Mouse (Mus musculus): ENCODE measurements around the gene Ehd1. TPM values are rescaled to one million over a fixed set of nuclear protein-coding genes. Genes with fewer than 3 reads are reported as not detected.
A peak's percentile ranks its signal among the peaks of the same experiment; 100 is the strongest.

Ehd1 gene
- total RNA-seq (2018; cell fraction: chromatin; rRNA removed), result 1,000 to 10,000 TPM in 4 of 26 experiments, 100 to 1,000 TPM in 20, 10 to 100 TPM in 2; 36.6 to 1,396 (median 780) TPM
- total RNA-seq (2018; cell fraction: cytosol; rRNA removed), result 100 to 1,000 TPM in 20 of 26 experiments, 10 to 100 TPM in 6; 47.9 to 723 (median 253) TPM
- total RNA-seq (2018; cell fraction: nucleus; rRNA removed), result 1,000 to 10,000 TPM in 5 of 26 experiments, 100 to 1,000 TPM in 20, 10 to 100 TPM in 1; 56.7 to 1,172 (median 683) TPM
- 42.9 to 146 TPM (median 81.6 TPM) in 3 replicates for polyA plus RNA-seq (2018)

DNA sequence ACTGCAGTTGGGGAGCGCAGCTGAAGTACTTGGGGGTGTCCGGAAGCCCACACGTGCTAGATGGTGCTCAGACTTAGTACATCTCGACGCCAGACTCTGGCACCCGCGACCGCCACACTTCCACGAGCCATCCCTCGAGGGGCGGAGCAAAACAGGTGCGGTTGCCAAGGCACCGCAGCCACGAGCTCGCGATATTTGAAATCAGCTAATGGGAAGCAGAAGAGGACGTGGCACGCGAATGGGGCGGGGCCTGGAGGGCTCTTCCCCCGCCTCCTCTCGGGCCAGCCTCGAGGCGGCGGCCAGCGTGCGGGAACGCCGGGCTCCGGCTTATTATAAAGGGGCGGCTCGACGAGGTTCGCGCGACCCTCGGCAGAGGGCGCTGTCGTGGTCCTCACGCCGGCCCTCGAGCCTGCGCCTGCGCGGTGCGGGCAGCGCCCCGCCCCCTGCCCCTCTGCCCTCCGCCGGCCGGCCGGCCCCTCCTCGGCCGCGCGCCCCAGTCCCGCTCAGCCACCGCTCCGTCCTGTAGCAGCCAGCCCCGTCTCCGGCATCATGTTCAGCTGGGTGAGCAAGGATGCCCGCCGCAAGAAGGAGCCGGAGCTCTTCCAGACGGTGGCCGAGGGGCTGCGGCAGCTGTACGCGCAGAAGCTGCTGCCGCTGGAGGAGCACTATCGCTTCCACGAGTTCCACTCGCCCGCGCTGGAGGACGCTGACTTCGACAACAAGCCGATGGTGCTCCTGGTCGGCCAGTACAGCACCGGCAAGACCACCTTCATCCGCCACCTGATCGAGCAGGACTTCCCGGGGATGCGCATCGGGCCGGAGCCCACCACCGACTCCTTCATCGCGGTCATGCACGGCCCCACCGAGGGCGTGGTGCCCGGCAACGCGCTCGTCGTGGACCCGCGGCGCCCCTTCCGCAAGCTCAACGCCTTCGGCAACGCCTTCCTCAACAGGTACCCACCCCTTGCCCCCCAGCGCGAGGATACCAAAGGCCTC, at the start of gene Ehd1:
Ehd1 (plus strand) TSS at position 300 of the 996 bp plus-strand sequence.
- H3K27ac ChIP-seq, result peak within 1 kb of the TSS; percentile 98
- peaks cover 49% of the 10 kb centered on the region for H3K79me2 ChIP-seq (ENCODE audit: inconsistent target)
- WGBS (ENCODE audit: missing documents), result 1% methylated on average over 91 of the region's 106 CpGs

DNA sequence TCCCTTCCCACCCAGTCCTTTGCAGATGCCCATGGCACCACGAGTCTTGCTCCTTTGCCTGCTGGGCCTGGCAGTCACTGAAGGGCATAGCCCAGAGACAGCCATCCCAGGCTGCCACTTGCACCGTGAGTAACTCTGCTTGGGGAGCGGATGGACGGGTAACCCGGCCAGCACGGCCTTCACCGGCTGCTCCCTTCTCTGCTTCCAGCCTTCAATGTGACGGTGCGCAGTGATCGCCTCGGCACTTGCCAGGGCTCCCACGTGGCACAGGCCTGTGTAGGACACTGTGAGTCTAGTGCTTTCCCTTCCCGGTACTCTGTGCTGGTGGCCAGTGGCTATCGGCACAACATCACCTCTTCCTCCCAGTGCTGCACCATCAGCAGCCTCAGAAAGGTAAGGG, 49.8 kb upstream of the Ehd1 start:
- Histone ChIP-seq H3K36me3 (ENCODE audit: inconsistent target) (peaks cover 38% of the 10 kb centered on the region; the same call in 1 of the 2 replicates), H3K4me3 (ENCODE audit: inconsistent target) (no peak overlapping the region), H3K79me2 (ENCODE audit: inconsistent target) (no peaks in the 10 kb centered on the region), H3K27ac (no peak overlapping the region)
- WGBS (ENCODE audit: missing documents), result 95% methylated on average over 14 of the region's 14 CpGs

More for the DNA sequence above, at the start of gene Ehd1:
- Histone ChIP-seq H3K36me3 (ENCODE audit: inconsistent target) (peaks cover 11% of the 10 kb centered on the region; the same call in 1 of the 2 replicates), H3K4me3 (ENCODE audit: inconsistent target) (peak within 1 kb of the TSS; percentile 83)

DNA sequence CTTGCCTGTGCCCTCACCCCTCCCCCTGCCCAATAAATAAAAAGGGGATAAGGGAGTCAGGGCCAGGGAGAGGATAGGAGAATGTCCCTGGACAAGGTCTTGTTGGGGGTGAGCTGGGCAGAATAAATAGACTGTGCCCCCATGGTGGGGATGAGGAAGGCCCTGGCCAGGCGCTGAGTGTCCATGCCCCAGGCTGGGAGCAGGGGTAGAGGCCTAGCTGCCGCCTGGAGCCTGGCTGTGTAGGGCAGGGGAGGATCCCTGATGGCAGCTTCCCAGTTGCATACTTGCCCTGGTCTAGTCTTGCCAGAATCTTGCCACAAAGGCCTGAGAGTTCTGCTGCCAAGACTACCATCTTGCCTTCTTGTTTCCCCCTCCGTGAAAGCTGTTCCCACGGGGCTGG, 48.7 kb upstream of the Ehd1 start:
- WGBS (ENCODE audit: missing documents), result 88% methylated on average over 4 of the region's 4 CpGs
- Histone ChIP-seq H3K36me3 (ENCODE audit: inconsistent target) (peaks cover 49% of the 10 kb centered on the region; the same call in 1 of the 2 replicates), H3K4me3 (ENCODE audit: inconsistent target) (no peak overlapping the region), H3K79me2 (ENCODE audit: inconsistent target) (no peaks in the 10 kb centered on the region), H3K27ac (no peak overlapping the region)

DNA sequence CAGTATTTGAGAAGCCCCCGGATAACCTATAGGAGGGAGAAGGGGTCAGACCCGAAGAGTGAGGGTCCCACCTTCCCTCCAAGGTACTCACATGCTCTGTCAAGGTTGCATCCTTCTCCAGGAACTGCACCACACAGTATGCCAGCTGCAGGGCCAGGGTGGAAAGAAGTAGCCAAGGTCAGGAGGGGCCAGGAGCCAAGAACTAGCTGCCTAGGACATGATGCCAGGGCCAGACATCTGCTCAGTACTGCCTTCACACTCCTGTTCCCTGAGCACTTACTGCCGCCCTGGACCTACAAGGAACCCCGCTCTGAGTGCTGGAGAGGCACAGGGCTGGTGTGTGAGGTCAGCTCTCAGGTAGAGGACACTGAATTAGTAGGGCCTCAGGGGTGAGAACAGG, 46.1 kb upstream of the Ehd1 start:
- peaks cover 49% of the 10 kb centered on the region; the same call in 1 of the 2 replicates for H3K36me3 ChIP-seq (ENCODE audit: inconsistent target)
- no peak overlapping the region for H3K4me3 ChIP-seq (ENCODE audit: inconsistent target)
- H3K79me2 ChIP-seq (ENCODE audit: inconsistent target), result no peaks in the 10 kb centered on the region
- no peak overlapping the region for H3K27ac ChIP-seq
- WGBS (ENCODE audit: missing documents), result 98% methylated on average over 4 of the region's 4 CpGs

DNA sequence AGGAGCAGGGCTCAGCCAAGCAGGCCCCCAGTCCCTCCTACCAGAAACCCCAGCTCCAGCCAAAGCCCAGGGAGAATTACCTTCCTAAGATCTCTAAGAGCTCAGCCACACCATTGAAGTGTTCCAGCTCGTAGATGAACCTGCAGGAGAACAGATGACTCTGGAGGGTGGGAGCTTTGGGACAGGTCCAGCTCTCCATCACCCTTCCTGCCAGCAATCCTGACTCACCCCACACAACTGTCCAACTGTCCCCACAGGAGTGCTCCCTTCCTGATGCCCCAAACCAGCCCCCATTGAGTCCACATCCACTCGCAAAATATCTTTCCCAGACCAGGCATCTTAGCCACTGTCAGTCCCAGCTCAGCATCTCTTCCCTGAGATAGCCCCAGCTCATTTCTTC, 45.5 kb upstream of the Ehd1 start:
- Histone ChIP-seq H3K36me3 (ENCODE audit: inconsistent target) (peaks cover 49% of the 10 kb centered on the region; the same call in 1 of the 2 replicates), H3K4me3 (ENCODE audit: inconsistent target) (no peak overlapping the region), H3K79me2 (ENCODE audit: inconsistent target) (no peaks in the 10 kb centered on the region), H3K27ac (no peak overlapping the region)
- WGBS (ENCODE audit: missing documents), result 100% methylated on average over 2 of the region's 2 CpGs

DNA sequence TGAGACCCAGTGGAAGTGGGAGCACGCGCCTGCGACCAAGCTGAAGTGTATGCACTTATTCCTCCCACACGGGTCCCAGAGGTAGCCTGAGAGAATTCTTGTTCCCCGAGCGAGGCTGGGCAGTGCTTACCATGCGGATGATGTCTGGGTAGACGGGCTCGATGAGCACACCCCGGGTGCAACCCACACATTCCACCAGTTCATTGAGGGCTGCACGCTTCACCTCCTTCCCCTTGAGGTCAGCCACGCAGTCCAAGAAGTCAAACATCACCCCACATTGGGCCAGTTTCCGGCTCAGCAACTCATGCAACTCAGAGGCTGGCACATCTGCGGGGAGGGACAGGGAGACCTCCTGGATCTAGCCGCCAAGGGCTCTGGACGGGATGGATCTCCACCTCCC, 42.9 kb upstream of the Ehd1 start:
- H3K27ac ChIP-seq, result no peak overlapping the region
- 81% methylated on average over 16 of the region's 16 CpGs for WGBS (ENCODE audit: missing documents)
- peaks cover 37% of the 10 kb centered on the region; the same call in 1 of the 2 replicates for H3K36me3 ChIP-seq (ENCODE audit: inconsistent target)
- no peaks in the 10 kb centered on the region for H3K79me2 ChIP-seq (ENCODE audit: inconsistent target)
- H3K4me3 ChIP-seq (ENCODE audit: inconsistent target), result no peak overlapping the region

DNA sequence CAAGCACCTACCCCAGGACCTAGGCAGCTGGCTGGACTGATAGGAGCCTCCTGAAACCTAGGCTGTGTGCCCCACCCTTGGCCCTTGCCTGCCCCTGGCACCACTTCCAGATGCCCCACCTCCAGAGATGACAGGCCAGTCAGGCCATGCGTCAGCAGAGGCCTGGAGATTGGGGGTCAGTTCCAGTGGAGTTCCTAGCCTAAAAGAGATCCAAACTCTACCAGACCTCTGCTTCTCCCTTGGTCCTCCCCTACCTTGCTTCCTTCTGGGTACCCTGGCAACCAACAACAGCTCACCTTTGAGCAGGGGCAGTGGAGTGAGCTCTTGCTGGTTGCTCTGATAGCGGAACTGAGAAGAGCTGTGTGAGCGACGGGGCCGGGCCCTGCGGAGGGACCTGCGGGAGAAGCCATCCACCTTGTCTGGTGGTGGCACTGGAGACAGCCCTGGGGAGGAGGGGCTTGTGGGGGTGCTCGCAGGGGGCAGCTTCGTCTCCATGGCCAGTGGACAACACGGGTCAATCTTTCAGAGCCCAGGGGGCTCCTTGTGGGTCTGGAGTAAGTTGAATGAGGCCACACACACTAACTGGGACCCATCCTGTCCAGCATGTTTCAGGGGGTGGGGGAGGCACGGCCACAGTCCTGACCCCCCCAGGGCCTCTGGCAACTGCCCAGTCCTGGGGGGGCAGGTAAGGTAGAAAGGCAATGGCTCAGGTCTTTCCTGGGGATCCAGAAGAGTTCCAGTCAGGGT, 42.0 kb upstream of the Ehd1 start:
- no peak overlapping the region for H3K27ac ChIP-seq
- peak overlapping the region; percentile 57 for H3K4me3 ChIP-seq (ENCODE audit: inconsistent target)
- peaks cover 28% of the 10 kb centered on the region; the same call in 1 of the 2 replicates for H3K36me3 ChIP-seq (ENCODE audit: inconsistent target)
- WGBS (ENCODE audit: missing documents), result 92% methylated on average over 10 of the region's 11 CpGs
- no peaks in the 10 kb centered on the region for H3K79me2 ChIP-seq (ENCODE audit: inconsistent target)

DNA sequence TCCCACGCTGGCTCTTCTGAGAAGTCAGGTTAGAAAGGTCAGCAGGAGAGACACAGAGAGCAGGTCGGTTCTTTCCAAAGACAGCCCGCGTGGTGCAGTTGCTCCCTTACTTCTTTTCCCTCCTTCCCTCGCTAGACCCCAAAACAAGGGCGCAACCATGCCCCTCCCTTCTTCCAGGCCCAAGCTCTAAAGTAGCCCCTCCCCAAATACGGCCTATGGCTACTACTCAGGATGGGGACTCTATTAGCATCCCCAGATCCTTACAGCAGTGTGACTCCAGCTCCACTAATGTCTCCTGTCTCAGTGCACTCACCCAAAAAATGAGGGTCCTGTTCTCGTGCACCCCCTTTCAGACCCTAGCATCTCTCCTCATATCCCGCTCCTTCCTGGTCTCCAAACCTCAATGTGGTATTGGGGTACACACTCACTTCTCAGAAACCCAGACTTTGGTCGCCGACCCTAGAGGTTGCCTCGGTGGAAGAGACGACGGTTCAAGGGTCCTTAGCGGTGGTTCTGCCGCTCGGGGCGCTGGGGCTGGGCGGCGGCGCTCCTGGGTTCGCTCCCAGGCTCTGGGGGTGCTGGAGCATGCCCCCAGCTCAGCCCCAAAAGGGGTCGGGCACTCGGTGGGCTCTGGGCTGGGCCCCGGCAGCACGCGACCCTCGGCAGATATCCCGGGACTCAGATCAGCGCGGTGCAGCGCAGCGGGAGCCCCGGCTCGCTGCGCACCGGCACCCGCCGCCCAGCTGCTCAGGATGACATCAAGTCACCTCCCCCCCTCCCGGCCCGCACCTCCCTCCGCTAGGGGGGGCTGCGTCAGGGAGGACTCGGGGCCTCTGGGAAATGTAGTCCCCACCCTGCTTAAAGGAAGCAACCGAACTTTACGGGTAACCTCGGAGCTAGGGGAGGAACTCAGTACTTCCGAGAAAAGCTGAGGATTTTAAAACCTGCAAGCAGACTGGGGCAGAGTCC, 41.2 kb upstream of the Ehd1 start, which contains the start of gene Ppp2r5b:
Ppp2r5b (minus strand) TSS at position 789 of the 969 bp plus-strand sequence.
- H3K4me3 ChIP-seq (ENCODE audit: inconsistent target), result peak within 1 kb of the TSS; percentile 57
- no peaks in the 10 kb centered on the region for H3K79me2 ChIP-seq (ENCODE audit: inconsistent target)
- peak within 1 kb of the TSS; percentile 92 for H3K27ac ChIP-seq
- peaks cover 20% of the 10 kb centered on the region; the same call in 1 of the 2 replicates for H3K36me3 ChIP-seq (ENCODE audit: inconsistent target)
- 12% methylated on average over 48 of the region's 48 CpGs for WGBS (ENCODE audit: missing documents)

DNA sequence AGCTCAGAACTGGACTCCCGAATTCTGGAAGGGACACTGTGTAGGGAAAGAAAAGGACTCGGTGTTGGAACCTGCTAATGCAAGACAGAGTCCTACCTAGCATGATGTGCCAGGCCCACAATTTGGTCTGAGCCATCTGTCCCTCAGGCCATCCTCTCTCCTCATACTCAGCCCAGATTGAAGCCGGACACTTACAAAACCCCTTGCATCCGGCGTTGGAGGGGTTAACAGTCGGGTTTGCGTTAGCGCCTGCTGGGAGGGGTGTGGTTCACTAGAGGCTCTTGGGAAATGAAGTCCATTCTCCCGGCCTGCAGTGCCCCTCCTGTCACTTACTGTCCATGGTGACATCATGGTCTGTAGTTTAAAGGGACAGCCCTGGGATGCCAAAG, 40.5 kb upstream of the Ehd1 start:
- peak overlapping the region; percentile 57 for H3K4me3 ChIP-seq (ENCODE audit: inconsistent target)
- peak overlapping the region; percentile 92 for H3K27ac ChIP-seq
- H3K79me2 ChIP-seq (ENCODE audit: inconsistent target), result no peaks in the 10 kb centered on the region
- H3K36me3 ChIP-seq (ENCODE audit: inconsistent target), result peaks cover 16% of the 10 kb centered on the region; the same call in 1 of the 2 replicates
- 0% methylated on average over 9 of the region's 9 CpGs for WGBS (ENCODE audit: missing documents)

DNA sequence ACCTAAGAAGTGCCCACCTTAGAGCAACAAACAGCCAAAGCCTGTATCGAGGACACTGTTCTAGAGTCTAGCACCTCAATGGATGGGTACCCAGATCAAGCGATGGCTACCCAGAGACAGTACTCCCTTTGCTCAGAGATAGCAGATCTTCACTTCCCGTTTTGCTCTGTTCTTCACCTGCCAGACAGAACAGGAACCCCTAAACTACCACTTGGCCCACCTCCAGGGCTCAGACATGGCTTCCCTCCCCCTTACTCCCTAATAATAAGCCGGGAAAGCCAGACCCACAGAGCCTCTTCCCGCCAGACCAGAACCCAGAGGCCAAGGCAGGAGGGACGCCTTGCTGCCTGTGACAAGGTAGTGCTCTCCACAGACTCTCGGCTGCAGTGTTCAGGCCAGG, 39.7 kb upstream of the Ehd1 start:
- H3K27ac ChIP-seq, result no peak overlapping the region
- H3K79me2 ChIP-seq (ENCODE audit: inconsistent target), result no peaks in the 10 kb centered on the region
- H3K4me3 ChIP-seq (ENCODE audit: inconsistent target), result no peak overlapping the region
- H3K36me3 ChIP-seq (ENCODE audit: inconsistent target), result peaks cover 10% of the 10 kb centered on the region; the same call in 1 of the 2 replicates
- WGBS (ENCODE audit: missing documents), result 67% methylated on average over 7 of the region's 7 CpGs

DNA sequence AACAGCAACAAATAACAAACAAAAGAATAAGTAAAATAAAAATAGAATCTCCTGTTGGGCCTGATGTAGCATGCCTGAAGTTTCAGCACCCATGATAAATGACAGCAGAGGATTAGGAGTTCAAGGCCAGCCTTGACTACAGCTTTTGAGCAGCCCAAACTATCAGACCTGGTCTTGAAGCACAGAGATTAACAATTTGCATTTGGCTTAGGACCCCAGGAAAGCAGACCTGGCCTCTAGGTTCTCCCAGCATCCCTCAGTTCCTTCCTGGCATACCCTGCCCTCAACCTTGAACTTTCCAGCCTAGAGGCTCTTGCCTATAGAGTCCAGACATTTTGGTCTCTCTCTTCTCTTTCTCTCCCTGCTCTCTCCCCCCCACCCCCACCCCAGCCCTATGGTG, 37.8 kb upstream of the Ehd1 start:
- Histone ChIP-seq H3K79me2 (ENCODE audit: inconsistent target) (peaks cover 14% of the 10 kb centered on the region; the same call in 1 of the 2 replicates), H3K36me3 (ENCODE audit: inconsistent target) (no peaks in the 10 kb centered on the region), H3K4me3 (ENCODE audit: inconsistent target) (no peak overlapping the region), H3K27ac (no peak overlapping the region)

DNA sequence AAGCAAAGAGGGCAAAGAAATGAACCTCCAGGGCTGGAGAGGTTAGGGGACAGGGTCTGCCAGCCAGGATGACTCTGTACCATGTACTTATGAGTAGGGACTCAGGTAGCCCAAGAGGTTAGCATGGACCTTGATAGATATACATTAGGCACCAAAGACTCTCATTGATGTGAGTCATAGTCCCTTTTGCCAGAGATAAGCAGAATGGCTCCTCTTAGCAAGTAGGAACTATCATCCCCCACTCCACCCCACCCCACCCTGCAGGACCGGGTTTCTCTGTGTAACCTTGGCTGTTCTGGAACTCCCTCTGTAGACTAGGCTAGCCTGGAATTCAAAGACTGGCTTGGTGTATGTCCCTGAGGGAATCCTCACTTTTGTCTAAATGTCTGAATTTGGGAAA, 36.4 kb upstream of the Ehd1 start:
- Histone ChIP-seq H3K36me3 (ENCODE audit: inconsistent target) (peaks cover 11% of the 10 kb centered on the region; the same call in 1 of the 2 replicates), H3K4me3 (ENCODE audit: inconsistent target) (no peak overlapping the region), H3K79me2 (ENCODE audit: inconsistent target) (peaks cover 14% of the 10 kb centered on the region; the same call in 1 of the 2 replicates), H3K27ac (no peak overlapping the region)
- 81% methylated on average over 1 of the region's 1 CpGs for WGBS (ENCODE audit: missing documents)

DNA sequence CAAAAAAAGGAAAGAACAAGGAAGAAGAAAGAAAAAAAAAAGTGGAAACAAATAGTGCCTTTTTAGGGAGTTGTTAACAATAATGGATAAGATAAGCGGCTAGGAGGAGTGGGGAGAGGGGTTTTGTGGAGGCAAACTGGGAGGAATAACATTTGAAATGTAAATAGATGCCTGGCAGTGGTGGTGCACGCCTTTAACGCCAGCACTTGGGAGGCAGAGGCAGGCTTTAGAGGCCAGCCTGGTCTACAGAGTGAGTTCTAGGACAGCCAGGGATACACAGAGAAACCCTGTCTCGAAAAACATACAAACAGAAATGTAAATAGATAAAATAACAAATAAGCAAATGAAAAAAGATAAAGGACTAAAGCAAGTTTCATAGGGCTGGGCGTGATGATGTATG, 35.8 kb upstream of the Ehd1 start:
- Histone ChIP-seq H3K36me3 (ENCODE audit: inconsistent target) (peaks cover 15% of the 10 kb centered on the region; the same call in 1 of the 2 replicates), H3K4me3 (ENCODE audit: inconsistent target) (no peak overlapping the region; the same call in 1 of the 2 replicates), H3K79me2 (ENCODE audit: inconsistent target) (peaks cover 14% of the 10 kb centered on the region; the same call in 1 of the 2 replicates), H3K27ac (peak overlapping the region; percentile 31; the same call in 1 of the 2 replicates)
- WGBS (ENCODE audit: missing documents), result 47% methylated on average over 5 of the region's 5 CpGs
